Mouse (Mus musculus) E14TG2a.4 (cell line): ENCODE measurements at regions not wholly inside any gene's neighbourhood (a gene's known extent, or its start where the extent isn't known, plus 50 kb on each side); places are given as distances from the start of the nearest gene placed in this dataset.

Experiments
- CTCF ChIP-seq: conservative IDR thresholded peaks from 2 replicates; pipeline ENCODE4 v1.5.1; 2014; ENCODE audit warnings: low read length
- POU5F1 ChIP-seq: IDR thresholded peaks from 2 replicates; pipeline ENCODE4 v1.6.1; 2014; ENCODE audit warnings: low read length, borderline replicate concordance

DNA sequence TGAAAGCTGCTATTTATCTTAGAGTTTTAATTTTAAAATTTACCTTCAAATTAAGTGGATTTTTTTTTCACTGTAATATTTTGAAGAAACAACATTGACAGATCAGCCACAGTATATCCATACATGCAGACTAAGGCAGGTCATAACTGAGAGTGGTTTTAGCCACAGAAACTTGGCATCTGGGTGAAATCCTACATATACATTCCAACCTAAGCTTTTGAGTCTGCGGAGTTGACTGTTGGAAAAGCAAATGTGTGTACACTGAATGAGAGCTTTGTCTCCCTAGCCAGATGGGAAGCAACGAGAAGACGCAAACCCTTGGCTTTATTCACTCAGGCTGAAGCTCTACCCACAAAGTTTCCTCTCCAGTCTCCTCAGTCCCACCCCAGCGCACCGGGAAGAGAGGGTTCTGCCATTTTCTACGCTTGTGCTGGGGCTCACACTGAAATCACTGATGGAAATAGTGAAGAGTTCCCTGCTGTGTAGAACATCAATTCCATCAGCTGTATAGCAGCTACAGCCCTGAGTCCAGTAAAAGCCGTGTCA, 277.5 kb upstream of the Mpped2 start:
- no peak for TF ChIP-seq CTCF
- TF ChIP-seq POU5F1 = no peak
